Mouse (Mus musculus): ENCODE results near the gene Dnaaf5.

Dnaaf5 gene

GRCm38 (mm10) chr5:139140589-139140988 is 9.4 kb upstream of the Dnaaf5 start:
- DNase-seq (ENCODE audit: low spot score in 2 of 2), result no peak

GRCm38 (mm10) chr5:139141326-139141725 is 8.7 kb upstream of the Dnaaf5 start:
- peak in 1 of 2 experiments; percentile 39 for DNase-seq (ENCODE audit: low spot score in 2 of 2)

GRCm38 (mm10) chr5:139143890-139144289 is 6.1 kb upstream of the Dnaaf5 start:
- DNase-seq (ENCODE audit: low spot score in 2 of 2), result no peak

GRCm38 (mm10) chr5:139145726-139146125 is 4.3 kb upstream of the Dnaaf5 start:
- no peak for DNase-seq (ENCODE audit: low spot score in 2 of 2)

- DNase-seq (ENCODE audit: low spot score in 2 of 2), result no peak
These were observed 3.4 kb upstream of the Dnaaf5 start for GRCm38 (mm10) chr5:139146476-139147075.

GRCm38 (mm10) chr5:139147178-139148078 is 2.6 kb upstream of the Dnaaf5 start:
- peak in 1 of 2 experiments; percentile 59 for DNase-seq (ENCODE audit: low spot score in 2 of 2)

GRCm38 (mm10) chr5:139149006-139149672 is 884 bp upstream of the Dnaaf5 start:
- peak in 1 of 2 experiments; percentile 32 for DNase-seq (ENCODE audit: low spot score in 2 of 2)

GRCm38 (mm10) chr5:139150603-139151031 is 594 bp downstream of the Dnaaf5 start:
- no peak for DNase-seq (ENCODE audit: low spot score in 2 of 2)

- DNase-seq (ENCODE audit: low spot score in 2 of 2), result no peak
These were observed 10.9 kb downstream of the Dnaaf5 start for GRCm38 (mm10) chr5:139160899-139161298.

- no peak for DNase-seq (ENCODE audit: low spot score in 2 of 2)
These were observed 11.6 kb downstream of the Dnaaf5 start for GRCm38 (mm10) chr5:139161632-139162031.

GRCm38 (mm10) chr5:139166781-139167361 is 16.8 kb downstream of the Dnaaf5 start:
- no peak for DNase-seq (ENCODE audit: low spot score in 2 of 2)

GRCm38 (mm10) chr5:139167548-139167947 is 17.5 kb downstream of the Dnaaf5 start:
- DNase-seq (ENCODE audit: low spot score in 2 of 2), result no peak

GRCm38 (mm10) chr5:139171929-139172328 is 21.9 kb downstream of the Dnaaf5 start:
- no peak for DNase-seq (ENCODE audit: low spot score in 2 of 2)

GRCm38 (mm10) chr5:139174141-139174540 is 24.1 kb downstream of the Dnaaf5 start:
- no peak for DNase-seq (ENCODE audit: low spot score in 2 of 2)

GRCm38 (mm10) chr5:139174556-139175547 is 24.8 kb downstream of the Dnaaf5 start:
- DNase-seq (ENCODE audit: low spot score in 2 of 2), result no peak

- peak in 1 of 2 experiments; percentile 77 for DNase-seq (ENCODE audit: low spot score in 2 of 2)
These were observed 29.0 kb downstream of the Dnaaf5 start for GRCm38 (mm10) chr5:139178895-139179631.

- no peak for DNase-seq (ENCODE audit: low spot score in 2 of 2)
These were observed 33.1 kb downstream of the Dnaaf5 start for GRCm38 (mm10) chr5:139183131-139183530.

GRCm38 (mm10) chr5:139183601-139184000 is 33.6 kb downstream of the Dnaaf5 start:
- no peak for DNase-seq (ENCODE audit: low spot score in 2 of 2)

- no peak for DNase-seq (ENCODE audit: low spot score in 2 of 2)
These were observed 34.9 kb downstream of the Dnaaf5 start for GRCm38 (mm10) chr5:139184897-139185296.

GRCm38 (mm10) chr5:139189726-139190125 is 39.7 kb downstream of the Dnaaf5 start:
- no peak for DNase-seq (ENCODE audit: low spot score in 2 of 2)
